ENCODE assay signal across 24 mouse cellular contexts in the genomic region with DNA sequence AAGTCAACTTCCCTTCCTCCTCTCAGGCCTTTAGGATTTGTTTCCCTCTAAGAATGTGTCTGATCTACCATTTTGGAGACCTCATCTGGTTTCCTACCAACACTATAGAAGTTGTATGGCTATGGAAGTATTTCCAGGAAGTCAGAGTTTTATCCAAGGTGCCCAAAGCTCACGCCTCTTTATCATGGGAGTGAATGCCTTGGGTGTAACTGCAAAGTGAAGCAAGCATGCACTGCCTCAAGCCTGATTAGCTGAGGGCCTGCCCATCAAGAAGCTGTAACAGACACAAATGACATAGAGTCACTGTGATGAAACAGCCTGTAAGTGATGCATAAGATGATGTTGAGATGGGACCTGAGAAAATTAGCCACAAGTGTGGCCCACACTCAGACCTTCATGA.
DNase-seq lines count a peak whose midpoint lies in the region; ATAC-seq and TF ChIP-seq lines count a peak whose summit lies in the region.
"Had no signal": no experiment of that assay in that cellular context is flagged by ENCODE, and none has a peak within 500 bp of the region (broad histone marks: within the 10 kb centered on the region; RNA-seq: fewer than 3 reads in every experiment).

No protein-coding gene starts in this region.

- TF ChIP-seq POLR2A in testis, adult 2 months (IDR thresholded peaks at IDR 0.05; ENCODE audit: control insufficient read depth, low read depth, low read length) = no peak

- H3K4me2 ChIP-seq in heart, embryonic 11.5 days = no peak overlapping the region
- H3K4me2 ChIP-seq in liver, embryonic 13.5 days = no peak overlapping the region
- no peak overlapping the region for H3K4me2 ChIP-seq in liver, postnatal 0 days (ENCODE audit: low read depth, low read length)
- H3K4me2 ChIP-seq: embryonic facial prominence, embryonic 12.5 days; forebrain, embryonic 13.5 days; forebrain, embryonic 15.5 days had no signal

- no peaks in the 10 kb centered on the region for H3K27me3 ChIP-seq in heart, embryonic 11.5 days (ENCODE audit: control insufficient read depth, insufficient read depth, low read length)
- no peaks in the 10 kb centered on the region for H3K27me3 ChIP-seq in liver, embryonic 13.5 days
- no peaks in the 10 kb centered on the region for H3K27me3 ChIP-seq in liver, postnatal 0 days (ENCODE audit: insufficient read depth, low read length)
- no peaks in the 10 kb centered on the region for H3K27me3 ChIP-seq in testis, adult 2 months (ENCODE audit: control insufficient read depth, insufficient read depth, low read length)
- H3K27me3 ChIP-seq: CH12.LX; embryonic facial prominence, embryonic 12.5 days; forebrain, embryonic 13.5 days; forebrain, embryonic 15.5 days; Patski had no signal

- no peaks in the 10 kb centered on the region for H3K4me1 ChIP-seq in heart, embryonic 11.5 days (ENCODE audit: control insufficient read depth, insufficient read depth, low read length)
- no peaks in the 10 kb centered on the region for H3K4me1 ChIP-seq in liver, embryonic 13.5 days (replicated peaks)
- H3K4me1 ChIP-seq in liver, postnatal 0 days (ENCODE audit: insufficient read depth) = no peaks in the 10 kb centered on the region
- no peaks in the 10 kb centered on the region for H3K4me1 ChIP-seq in testis, adult 2 months (ENCODE audit: control insufficient read depth, insufficient read depth, low read length)
- H3K4me1 ChIP-seq: embryonic facial prominence, embryonic 10.5 days; embryonic facial prominence, embryonic 12.5 days had no signal

- DNase-seq in heart, adult 11 months = peak; percentile 66
- DNase-seq in liver, embryonic 13.5 days = no peak
- DNase-seq in liver, postnatal 0 days = no peak
- DNase-seq in testis, postnatal 10 days (ENCODE audit: low spot score) = no peak
- DNase-seq: adrenal gland, adult 8-10 months; adrenal gland, postnatal 14 days; adrenal gland, postnatal 36 days; B cell, adult 2 months; cerebellum, adult 11-12 months; cerebellum, adult 2 months; cerebellum, adult 9-10 months; cerebellum, postnatal 10 days; cerebellum, postnatal 25 days had no signal

- no peak for TF ChIP-seq CTCF in liver, postnatal 0 days (IDR thresholded peaks at IDR 0.05; ENCODE audit: low read depth)
- no peak for TF ChIP-seq CTCF in testis, adult 2 months (IDR thresholded peaks at IDR 0.05; ENCODE audit: control insufficient read depth, insufficient read depth, insufficient replicate concordance, low read depth, low read length)

- no peak overlapping the region for H3K4me3 ChIP-seq in heart, embryonic 11.5 days (ENCODE audit: low read depth, low read length)
- H3K4me3 ChIP-seq in liver, embryonic 13.5 days (replicated peaks) = no peak overlapping the region
- H3K4me3 ChIP-seq in liver, postnatal 0 days (ENCODE audit: low read depth, low read length) = no peak overlapping the region
- peak overlapping the region; percentile 55; the same call in 1 of the 2 replicates for H3K4me3 ChIP-seq in testis, adult 2 months (ENCODE audit: control insufficient read depth, low read depth, low read length)
- H3K4me3 ChIP-seq: embryonic facial prominence, embryonic 10.5 days; embryonic facial prominence, embryonic 12.5 days; forebrain, embryonic 13.5 days; forebrain, embryonic 15.5 days had no signal

- no peaks in the 10 kb centered on the region for H3K36me3 ChIP-seq in heart, embryonic 11.5 days (ENCODE audit: control insufficient read depth, insufficient read depth, low read length)
- H3K36me3 ChIP-seq in liver, embryonic 13.5 days = no peaks in the 10 kb centered on the region
- no peaks in the 10 kb centered on the region for H3K36me3 ChIP-seq in liver, postnatal 0 days (replicated peaks; ENCODE audit: insufficient read depth, low read length)
- no peaks in the 10 kb centered on the region for H3K36me3 ChIP-seq in testis, adult 2 months (ENCODE audit: control insufficient read depth, insufficient read depth, low read length)
- H3K36me3 ChIP-seq: embryonic facial prominence, embryonic 10.5 days; embryonic facial prominence, embryonic 12.5 days; forebrain, embryonic 15.5 days; G1E had no signal

- no peak overlapping the region for H3K9ac ChIP-seq in heart, embryonic 11.5 days (ENCODE audit: low read depth, low read length)
- no peak overlapping the region for H3K9ac ChIP-seq in liver, embryonic 13.5 days
- no peak overlapping the region for H3K9ac ChIP-seq in liver, postnatal 0 days (replicated peaks)
- H3K9ac ChIP-seq: embryonic facial prominence, embryonic 12.5 days; forebrain, embryonic 13.5 days; forebrain, embryonic 15.5 days had no signal

- WGBS in heart, embryonic 11.5 days (ENCODE audit: insufficient replicate concordance) = 67% methylated on average over 1 of the region's 1 CpGs
- 34% methylated on average over 1 of the region's 1 CpGs for WGBS in liver, embryonic 13.5 days (ENCODE audit: insufficient replicate concordance)
- 45% methylated on average over 1 of the region's 1 CpGs for WGBS in liver, postnatal 0 days (ENCODE audit: insufficient replicate concordance)

- no peak overlapping the region for H3K27ac ChIP-seq in heart, embryonic 11.5 days (ENCODE audit: low read depth, low read length)
- no peak overlapping the region for H3K27ac ChIP-seq in liver, embryonic 13.5 days
- no peak overlapping the region for H3K27ac ChIP-seq in liver, postnatal 0 days (ENCODE audit: low read depth)
- no peak overlapping the region for H3K27ac ChIP-seq in testis, adult 2 months (ENCODE audit: control insufficient read depth, insufficient read depth, low read depth, low read length)
- H3K27ac ChIP-seq: embryonic facial prominence, embryonic 10.5 days; embryonic facial prominence, embryonic 12.5 days; forebrain, embryonic 13.5 days; forebrain, embryonic 15.5 days had no signal

- ATAC-seq in heart, embryonic 11.5 days (replicated peaks; ENCODE audit: insufficient number of reproducible peaks, low FRiP score, low TSS enrichment) = no peak
- peak; percentile 36; the same call in 1 of the 2 replicates for ATAC-seq in liver, embryonic 13.5 days (ENCODE audit: low read depth)
- no peak for ATAC-seq in liver, postnatal 0 days
- ATAC-seq: activated CD4-positive, CD25-positive, alpha-beta regulatory T cell, adult 4 months; CD4-positive, CD25-positive, alpha-beta regulatory T cell, adult 4 months; forebrain, embryonic 13.5 days; forebrain, embryonic 15.5 days; Patski had no signal

- TF ChIP-seq EP300 in liver, postnatal 0 days (IDR thresholded peaks at IDR 0.05; ENCODE audit: low read depth) = no peak

- no peaks in the 10 kb centered on the region for H3K9me3 ChIP-seq in heart, embryonic 11.5 days (replicated peaks; ENCODE audit: control insufficient read depth, low read length)
- no peaks in the 10 kb centered on the region for H3K9me3 ChIP-seq in liver, embryonic 13.5 days (replicated peaks)
- no peaks in the 10 kb centered on the region for H3K9me3 ChIP-seq in liver, postnatal 0 days (ENCODE audit: low read length)
- H3K9me3 ChIP-seq: embryonic facial prominence, embryonic 10.5 days; embryonic facial prominence, embryonic 12.5 days; forebrain, embryonic 13.5 days; forebrain, embryonic 15.5 days; G1E had no signal
